Mouse (Mus musculus) neural tube, embryonic 11.5 days (tissue): ENCODE data around the gene Dkc1. TPM values are rescaled to one million over a fixed set of nuclear protein-coding genes. Genes with fewer than 3 reads are reported as not detected.

Experiments
- polyA plus RNA-seq: library from polyadenylated mRNA; unstranded; fragments of >200 nt; fragmentation: Nextera tagmentation; extraction: Ambion mirVana; gene quantifications from 2 replicates; pipeline ENCODE4 v1.2.1, GENCODE M21; 2014

Dkc1 gene
- polyA plus RNA-seq, 1 experiment from 2014 or later = 128 TPM

Other genes with a start within 250 kb of the Dkc1 start
- gene Gab3, start 10.4 kb upstream of the Dkc1 start, polyA plus RNA-seq = 0.51 and 1.3 TPM in 2 replicates
- 28.6 and 29.8 TPM in 2 replicates for gene Mpp1, start 35.2 kb downstream of the Dkc1 start, polyA plus RNA-seq
- gene Smim9, start 67.9 kb downstream of the Dkc1 start, polyA plus RNA-seq = not detected in 2 replicates